Mouse (Mus musculus) liver, adult 2 months (tissue): Measurements from ENCODE around the gene Dnmbp.

Experiments
- CTCF ChIP-seq: fragments of 200-500 bp; IDR thresholded peaks from 2 replicates; pipeline ENCODE4 v1.5.1; 2011; ENCODE audit warnings: low read depth, low read length, control low read depth
- POLR2A ChIP-seq: fragments of 200-500 bp; IDR thresholded peaks from 2 replicates; pipeline ENCODE4 v1.6.1; 2011; ENCODE audit warnings: low read length, control low read depth; ENCODE audit not compliant: insufficient read depth; ENCODE audit errors: extremely low read depth

DNA sequence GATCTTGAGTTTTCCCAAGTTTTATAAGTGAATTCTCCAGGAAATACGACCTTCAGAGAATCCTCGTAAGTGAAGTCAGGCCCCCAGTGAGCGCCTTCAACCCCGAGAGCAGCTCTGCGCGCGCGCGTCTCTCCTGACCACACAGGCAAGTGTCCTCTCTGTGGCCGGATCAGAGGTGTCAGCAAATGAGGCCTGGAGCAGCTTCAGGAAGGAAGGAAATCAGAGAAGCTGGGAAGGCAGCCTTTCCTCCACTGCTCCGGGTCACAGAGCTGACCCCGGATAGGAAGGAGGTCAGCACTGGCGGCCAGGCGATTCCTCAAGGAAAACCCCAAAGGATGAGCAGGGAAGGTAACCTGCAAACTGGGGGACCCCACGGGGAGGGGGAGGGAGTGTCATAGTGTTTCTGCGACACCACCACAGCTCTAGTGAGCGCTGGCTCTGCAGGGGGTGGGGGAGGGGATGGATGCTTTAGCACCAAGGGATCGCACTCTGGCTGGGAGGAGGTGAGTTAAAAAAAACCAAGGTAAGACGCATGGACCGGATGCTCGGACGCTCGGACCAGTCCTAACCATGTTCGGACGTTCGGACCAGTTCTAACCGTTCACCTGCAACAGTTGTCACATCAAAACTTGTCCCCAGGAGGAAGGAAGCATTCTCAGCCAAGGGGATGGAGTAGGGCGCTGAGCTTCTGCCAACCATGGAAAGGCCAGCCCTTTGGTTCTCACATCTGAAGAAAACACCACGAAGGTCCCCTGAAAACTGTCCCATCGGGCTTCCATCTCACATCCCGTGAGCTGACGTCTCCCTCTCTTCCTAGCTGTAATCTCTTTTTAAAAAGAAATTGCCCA is 19.3 kb downstream of the Dnmbp start:
- TF ChIP-seq CTCF (no peak), POLR2A (no peak)
